Mouse (Mus musculus): ENCODE data around the gene Aaed1. TPM values are rescaled to one million over a fixed set of nuclear protein-coding genes. Genes with fewer than 3 reads are reported as not detected.
"Not testable (repeated sequence)": the region's sequence is repeated elsewhere in the genome, so short reads cannot be mapped to it uniquely, and the experiment has no call there.

Gene Aaed1
- polyA plus RNA-seq, 1 experiment from 2014 or later = 34.2 TPM

- peak; percentile 28 for DNase-seq (ENCODE audit: low spot score)
Measured at GRCm38 (mm10) chr13:64309036-64309435, 3.5 kb downstream of the Aaed1 start.

GRCm38 (mm10) chr13:64307508-64307907 is 5.0 kb downstream of the Aaed1 start:
- no peak for DNase-seq (ENCODE audit: low spot score)

GRCm38 (mm10) chr13:64306078-64306477 is 6.4 kb downstream of the Aaed1 start:
- peak; percentile 53 for DNase-seq (ENCODE audit: low spot score)

- DNase-seq (ENCODE audit: low spot score) = no peak
Measured at GRCm38 (mm10) chr13:64299069-64299468, 13.4 kb downstream of the Aaed1 start.

- DNase-seq (ENCODE audit: low spot score) = no peak
Measured at GRCm38 (mm10) chr13:64286791-64287190, 25.7 kb downstream of the Aaed1 start.

DNA sequence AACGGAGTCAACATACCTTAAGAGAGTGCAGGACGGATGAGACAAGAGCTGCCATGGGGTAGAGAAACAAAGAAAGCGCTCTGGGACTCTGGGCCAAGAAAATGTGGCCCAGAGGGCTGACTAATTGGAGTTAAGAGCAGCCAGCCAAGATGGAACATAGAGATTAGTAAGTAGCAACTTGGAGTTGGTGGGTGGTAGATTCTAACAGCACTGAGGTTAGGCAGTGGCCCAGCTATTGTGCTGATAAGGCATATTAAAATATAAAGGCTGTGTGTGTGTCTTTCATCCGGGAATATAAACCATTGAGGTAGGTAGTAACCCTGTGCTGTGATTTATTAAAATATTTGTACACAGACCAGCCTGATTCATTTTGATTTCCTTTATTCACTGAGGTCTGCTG is 26.2 kb downstream of the Aaed1 start:
- DNase-seq (ENCODE audit: low spot score) = no peak

GRCm38 (mm10) chr13:64284676-64285075 is 27.8 kb downstream of the Aaed1 start:
- DNase-seq (ENCODE audit: low spot score) = no peak

- no peak for DNase-seq (ENCODE audit: low spot score)
Measured at GRCm38 (mm10) chr13:64280940-64281339, 31.6 kb downstream of the Aaed1 start.

GRCm38 (mm10) chr13:64275754-64276127 is 36.8 kb downstream of the Aaed1 start:
- no peak for DNase-seq (ENCODE audit: low spot score)

GRCm38 (mm10) chr13:64274879-64275753 is 37.4 kb downstream of the Aaed1 start, which contains the start of gene Cdc14b:
Gene Cdc14b, minus strand, starts transcription at chr13:64275290.
- DNase-seq (ENCODE audit: low spot score) = peak; percentile 83

GRCm38 (mm10) chr13:64273891-64274844 is 38.3 kb downstream of the Aaed1 start:
- DNase-seq (ENCODE audit: low spot score) = peak; percentile 40

GRCm38 (mm10) chr13:64273352-64273751 is 39.2 kb downstream of the Aaed1 start:
- no peak for DNase-seq (ENCODE audit: low spot score)

GRCm38 (mm10) chr13:64268384-64268783 is 44.1 kb downstream of the Aaed1 start:
- DNase-seq (ENCODE audit: low spot score) = no peak

GRCm38 (mm10) chr13:64267151-64267550 is 45.4 kb downstream of the Aaed1 start:
- no peak for DNase-seq (ENCODE audit: low spot score)

- no peak for DNase-seq (ENCODE audit: low spot score)
Measured at GRCm38 (mm10) chr13:64264586-64264985, 47.9 kb downstream of the Aaed1 start.

DNA sequence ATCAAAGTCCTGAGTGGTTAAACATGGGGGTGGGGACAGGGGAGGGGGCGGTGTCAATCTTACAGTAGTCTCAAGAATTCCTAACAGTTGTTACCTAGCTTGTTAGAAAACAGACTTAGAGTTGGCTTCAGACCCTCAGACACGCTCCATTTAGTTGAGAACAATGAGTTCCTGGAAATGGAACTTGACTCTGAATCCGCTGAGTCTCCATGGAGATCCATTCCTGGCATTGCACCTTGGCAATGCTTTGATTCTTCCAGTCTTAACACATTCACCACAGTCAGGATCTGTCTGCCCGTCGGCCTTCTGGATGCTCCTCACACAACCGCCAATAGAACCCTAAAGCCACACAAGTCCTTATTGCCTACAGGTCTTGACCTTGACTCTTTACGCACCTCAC is 52.6 kb downstream of the Aaed1 start:
- no peak for DNase-seq (ENCODE audit: low spot score)

DNA sequence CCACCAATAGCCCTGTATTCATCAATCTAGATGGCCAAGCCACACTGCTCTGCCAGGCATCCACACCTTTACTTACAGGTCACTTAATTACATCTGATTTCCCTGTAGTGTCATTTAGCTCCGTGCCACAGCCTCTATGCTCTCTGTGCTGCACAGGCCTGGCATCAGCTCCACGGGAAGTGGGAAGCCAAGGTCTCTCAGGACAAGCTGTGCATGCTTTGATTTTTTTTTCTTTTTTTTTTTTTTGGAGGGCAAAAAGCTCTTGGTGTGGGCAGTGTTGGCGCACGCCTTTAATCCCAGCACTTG is 54.0 kb downstream of the Aaed1 start:
- no peak for DNase-seq (ENCODE audit: low spot score)

GRCm38 (mm10) chr13:64257814-64258515 is 54.5 kb downstream of the Aaed1 start:
- no peak for DNase-seq (ENCODE audit: low spot score)

GRCm38 (mm10) chr13:64257010-64257813 is 55.3 kb downstream of the Aaed1 start:
- DNase-seq (ENCODE audit: low spot score) = no peak

DNA sequence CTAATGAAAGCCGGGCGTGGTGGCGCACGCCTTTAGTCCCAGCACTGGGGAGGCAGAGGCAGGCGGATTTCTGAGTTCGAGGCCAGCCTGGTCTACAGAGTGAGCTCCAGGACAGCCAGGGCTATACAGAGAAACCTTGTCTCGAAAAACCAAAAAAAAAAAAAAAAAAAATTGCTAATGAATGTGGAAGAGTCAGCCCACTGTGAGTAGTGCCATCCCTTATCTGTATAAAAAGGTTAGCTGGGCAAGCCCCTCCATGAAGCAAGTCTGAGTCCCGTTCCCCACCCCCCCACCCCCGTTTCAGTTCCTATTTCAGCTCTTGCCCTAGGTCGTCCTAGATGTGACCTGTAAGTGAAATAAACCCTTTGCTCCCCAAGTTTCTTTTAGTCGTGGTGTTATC is 58.3 kb downstream of the Aaed1 start:
- not testable (repeated sequence) for DNase-seq (ENCODE audit: low spot score)

DNA sequence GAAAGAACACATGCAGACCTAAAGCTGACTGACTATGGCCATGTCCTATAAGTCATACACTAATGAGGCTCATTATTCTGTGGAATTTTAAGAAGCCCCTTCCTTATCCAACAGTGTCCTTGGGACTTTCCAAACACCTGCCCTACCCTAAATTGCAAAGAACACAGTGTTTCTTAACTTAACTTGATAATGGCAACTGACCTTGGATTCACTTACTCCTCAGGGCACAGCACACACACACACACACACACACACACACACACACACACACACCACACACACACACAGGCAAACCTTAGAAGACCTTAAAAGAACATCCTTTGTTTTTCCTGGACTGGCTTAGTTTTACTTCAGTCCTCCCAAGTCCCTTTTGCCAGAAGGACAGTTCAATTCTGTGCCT is 58.8 kb downstream of the Aaed1 start:
- DNase-seq (ENCODE audit: low spot score) = no peak

All from thymus, postnatal 0 days (tissue).